Mouse (Mus musculus): ENCODE data around the gene Kcnn1. TPM values are rescaled to one million over a fixed set of nuclear protein-coding genes. Genes with fewer than 3 reads are reported as not detected.
A peak's percentile ranks its signal among the peaks of the same experiment; 100 is the strongest.
"Not testable (repeated sequence)": the region's sequence is repeated elsewhere in the genome, so short reads cannot be mapped to it uniquely, and the experiment has no call there.

The Kcnn1 gene
- polyA plus RNA-seq, 1 experiment from 2014 or later, result 1.6 TPM

DNA sequence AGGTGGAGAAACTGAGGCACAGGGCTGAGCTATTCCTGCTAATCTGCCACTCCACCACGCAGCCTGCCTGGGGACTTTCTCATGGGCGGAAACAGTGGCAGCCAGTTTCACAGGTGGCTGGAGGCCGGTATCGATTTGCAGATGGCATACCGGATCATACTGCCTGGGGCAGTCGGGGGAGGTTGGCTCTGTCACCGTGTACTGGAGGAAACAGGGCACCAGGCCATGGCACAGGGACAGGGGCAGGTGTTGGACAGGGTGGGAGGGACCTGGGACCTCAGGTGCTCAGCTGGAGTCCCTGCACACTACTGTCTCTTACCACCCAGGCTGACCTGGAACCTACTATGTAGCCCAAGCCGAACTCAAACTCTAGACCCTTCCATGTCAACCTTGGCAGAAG, 37.2 kb downstream of the Kcnn1 start:
- Histone ChIP-seq H3K36me3 (ENCODE audit: control insufficient read depth, insufficient read depth, low read length) (no peaks in the 10 kb centered on the region), H3K9ac (ENCODE audit: low read length) (no peak overlapping the region), H3K27ac (ENCODE audit: low read depth) (no peak overlapping the region), H3K4me2 (ENCODE audit: low read length) (no peak overlapping the region), H3K9me3 (ENCODE audit: control insufficient read depth, low read length) (no peaks in the 10 kb centered on the region), H3K27me3 (replicated peaks; ENCODE audit: control insufficient read depth, insufficient read depth, low read length) (0 out of 2 replicates have a peak, but pooled peaks cover 2% of the 10 kb centered on the region), H3K4me3 (ENCODE audit: low read depth, low read length) (no peak overlapping the region), H3K4me1 (replicated peaks; ENCODE audit: control insufficient read depth, insufficient read depth, low read length) (no peaks in the 10 kb centered on the region)
- 85% methylated on average over 8 of the region's 8 CpGs for WGBS
- ATAC-seq (replicated peaks; ENCODE audit: low FRiP score, low TSS enrichment, low read depth), result no peak
- DNase-seq (ENCODE audit: low spot score), result no peak

DNA sequence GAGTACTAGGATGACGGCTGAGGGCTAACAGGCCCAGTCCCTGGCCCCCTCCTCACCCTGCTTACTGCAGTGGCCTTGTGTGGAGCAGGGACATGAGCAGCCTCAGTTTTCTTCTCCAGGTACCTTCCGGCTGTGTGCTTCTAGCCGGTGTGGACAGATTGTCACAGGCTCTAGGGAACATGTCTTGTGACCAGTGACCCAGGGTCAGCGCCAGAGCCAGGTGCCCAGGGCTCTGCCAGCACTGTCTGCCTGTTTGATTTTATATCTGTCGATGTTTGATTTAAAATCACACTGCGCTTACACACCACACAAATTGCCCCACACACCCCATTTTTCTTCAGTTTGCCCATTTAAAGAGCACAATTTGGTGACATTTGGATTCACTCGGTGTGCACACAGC, 39.3 kb downstream of the Kcnn1 start:
- 82% methylated on average over 7 of the region's 7 CpGs for WGBS
- Histone ChIP-seq H3K36me3 (ENCODE audit: control insufficient read depth, insufficient read depth, low read length) (no peaks in the 10 kb centered on the region), H3K4me3 (ENCODE audit: low read depth, low read length) (no peak overlapping the region), H3K27ac (ENCODE audit: low read depth) (no peak overlapping the region), H3K4me2 (ENCODE audit: low read length) (no peak overlapping the region), H3K9me3 (ENCODE audit: control insufficient read depth, low read length) (no peaks in the 10 kb centered on the region), H3K4me1 (replicated peaks; ENCODE audit: control insufficient read depth, insufficient read depth, low read length) (0 out of 2 replicates have a peak, but pooled peaks cover 4% of the 10 kb centered on the region), H3K9ac (ENCODE audit: low read length) (no peak overlapping the region), H3K27me3 (replicated peaks; ENCODE audit: control insufficient read depth, insufficient read depth, low read length) (0 out of 2 replicates have a peak, but pooled peaks cover 6% of the 10 kb centered on the region)
- DNase-seq (ENCODE audit: low spot score) (no peak), ATAC-seq (replicated peaks; ENCODE audit: low FRiP score, low TSS enrichment, low read depth) (no peak)

DNA sequence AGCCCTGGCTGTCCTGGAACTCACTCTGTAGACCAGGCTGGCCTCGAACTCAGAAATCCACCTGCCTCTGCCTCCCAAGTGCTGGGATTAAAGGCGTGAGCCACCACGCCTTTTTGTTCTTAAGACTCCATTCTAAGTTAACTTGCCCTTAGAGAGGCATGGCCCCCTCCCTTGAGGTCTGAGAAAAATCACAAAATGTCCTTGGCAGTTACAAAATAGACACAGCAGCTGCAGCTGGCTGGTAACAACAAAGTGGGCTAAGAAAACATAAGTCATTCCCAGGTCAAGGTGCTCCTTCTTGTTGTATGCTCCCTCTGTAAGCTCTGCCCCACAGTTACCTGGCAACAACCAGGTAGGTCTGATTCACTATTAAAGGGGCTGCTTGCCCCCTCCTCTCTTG, 40.5 kb downstream of the Kcnn1 start:
- 86% methylated on average over 3 of the region's 3 CpGs for WGBS
- H3K27ac ChIP-seq (ENCODE audit: low read depth); H3K4me1 ChIP-seq (replicated peaks; ENCODE audit: control insufficient read depth, insufficient read depth, low read length); H3K9ac ChIP-seq (ENCODE audit: low read length); H3K27me3 ChIP-seq (replicated peaks; ENCODE audit: control insufficient read depth, insufficient read depth, low read length); ATAC-seq (replicated peaks; ENCODE audit: low FRiP score, low TSS enrichment, low read depth); H3K9me3 ChIP-seq (ENCODE audit: control insufficient read depth, low read length); H3K4me3 ChIP-seq (ENCODE audit: low read depth, low read length); H3K36me3 ChIP-seq (ENCODE audit: control insufficient read depth, insufficient read depth, low read length); DNase-seq (ENCODE audit: low spot score); H3K4me2 ChIP-seq (ENCODE audit: low read length): not testable (repeated sequence)

DNA sequence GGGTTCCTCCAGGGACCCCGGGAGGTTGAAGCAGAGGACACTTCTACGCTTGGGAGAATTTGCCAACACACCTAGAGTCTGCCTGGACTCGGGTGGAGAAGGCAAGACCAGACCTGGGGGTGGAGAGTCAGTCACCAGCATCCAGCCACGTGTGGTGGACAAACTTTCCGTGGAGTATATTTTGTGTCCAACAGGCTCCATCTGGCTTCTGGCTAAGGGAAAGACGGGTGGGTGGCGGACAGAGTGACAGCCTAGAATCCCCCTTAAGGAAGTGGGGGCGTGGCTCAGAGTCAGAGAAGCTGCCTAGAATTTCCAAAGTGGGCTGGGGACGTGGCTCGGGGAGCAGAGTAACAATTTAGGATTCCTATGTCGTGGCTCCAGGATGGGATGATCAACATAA, 41.1 kb downstream of the Kcnn1 start:
- Histone ChIP-seq H3K9me3 (ENCODE audit: control insufficient read depth, low read length) (no peaks in the 10 kb centered on the region), H3K4me3 (ENCODE audit: low read depth, low read length) (no peak overlapping the region), H3K4me1 (replicated peaks; ENCODE audit: control insufficient read depth, insufficient read depth, low read length) (0 out of 2 replicates have a peak, but pooled peaks cover 4% of the 10 kb centered on the region), H3K27me3 (replicated peaks; ENCODE audit: control insufficient read depth, insufficient read depth, low read length) (peaks cover 13% of the 10 kb centered on the region; the same call in 1 of the 2 replicates), H3K36me3 (ENCODE audit: control insufficient read depth, insufficient read depth, low read length) (no peaks in the 10 kb centered on the region), H3K27ac (ENCODE audit: low read depth) (no peak overlapping the region), H3K9ac (ENCODE audit: low read length) (no peak overlapping the region), H3K4me2 (ENCODE audit: low read length) (no peak overlapping the region)
- ATAC-seq (replicated peaks; ENCODE audit: low FRiP score, low TSS enrichment, low read depth), result 0 out of 2 replicates have a peak, but pooled peaks have one; percentile 19
- no peak for DNase-seq (ENCODE audit: low spot score)
- 46% methylated on average over 11 of the region's 11 CpGs for WGBS

DNA sequence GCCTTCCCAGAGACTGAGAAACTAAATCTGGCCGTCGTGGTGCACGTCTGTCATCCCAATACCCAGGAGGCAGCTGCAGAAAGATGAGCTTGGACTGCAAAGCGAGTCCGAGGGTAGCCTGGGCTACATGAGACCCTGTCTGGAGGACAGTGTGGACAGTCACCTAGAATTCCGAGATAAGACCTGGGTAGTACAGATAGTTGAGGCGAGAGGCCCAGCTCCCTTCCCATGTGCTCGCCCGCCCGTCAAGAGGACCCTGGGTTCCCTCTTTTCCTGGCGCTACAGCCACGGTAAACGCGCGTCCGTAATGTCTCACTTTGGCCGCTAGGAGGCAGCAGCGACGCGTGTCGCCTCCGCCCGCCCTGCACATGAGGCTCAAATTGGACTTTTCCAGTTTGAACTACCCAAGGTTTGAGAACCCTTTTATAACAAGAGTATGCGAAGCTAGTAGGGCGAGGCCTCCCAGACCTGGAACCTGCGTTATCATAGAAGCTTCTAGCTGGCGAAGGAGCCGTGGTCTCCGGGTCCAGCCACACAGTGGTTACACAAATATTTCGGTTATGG, 41.6 kb downstream of the Kcnn1 start:
- 17% methylated on average over 30 of the region's 30 CpGs for WGBS

DNA sequence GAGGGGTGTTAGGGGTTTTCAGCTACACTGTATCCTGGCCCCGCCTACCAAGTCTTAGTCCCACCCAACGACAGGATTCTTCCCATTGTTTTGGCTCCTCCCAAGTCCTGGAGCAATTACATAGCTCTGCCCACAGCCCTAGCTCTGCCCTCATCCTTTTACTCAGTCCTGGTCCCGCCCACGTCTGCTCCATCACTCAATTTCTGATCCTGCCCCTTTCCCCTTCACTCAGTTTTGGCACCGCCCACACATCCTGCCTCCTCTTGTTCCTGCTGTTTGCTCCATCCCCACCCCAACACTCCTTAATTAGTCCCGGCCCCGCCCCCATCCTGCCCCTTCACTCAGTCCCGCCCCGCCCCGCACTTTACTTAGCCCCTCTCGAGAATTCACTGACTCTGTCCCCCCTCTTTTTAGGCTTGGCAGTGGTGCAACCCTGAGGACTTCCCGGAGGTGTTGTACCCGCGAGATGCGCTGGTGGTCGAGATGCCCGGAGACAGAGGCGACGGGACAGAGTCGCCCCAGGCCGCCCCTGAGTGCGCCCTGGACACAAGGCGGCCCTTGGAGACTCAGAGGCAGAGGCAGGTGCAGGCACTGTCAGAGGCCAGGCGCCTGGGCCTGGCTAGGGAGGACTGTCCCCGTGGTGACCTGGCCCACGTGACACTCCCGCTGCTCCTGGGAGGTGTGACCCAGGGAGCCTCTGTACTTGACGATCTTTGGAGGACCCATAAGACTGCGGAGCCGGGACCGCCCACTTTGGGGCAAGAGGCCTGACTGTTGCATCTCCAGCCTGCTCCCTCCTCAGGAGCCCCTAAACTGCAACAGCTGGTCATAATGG, 42.7 kb downstream of the Kcnn1 start:
- DNase-seq (ENCODE audit: low spot score), result peak; percentile 65
- Histone ChIP-seq H3K9me3 (ENCODE audit: control insufficient read depth, low read length) (no peaks in the 10 kb centered on the region), H3K9ac (ENCODE audit: low read length) (no peak overlapping the region), H3K4me2 (ENCODE audit: low read length) (peak overlapping the region; percentile 22; the same call in 1 of the 2 replicates), H3K4me3 (ENCODE audit: low read depth, low read length) (no peak overlapping the region), H3K4me1 (replicated peaks; ENCODE audit: control insufficient read depth, insufficient read depth, low read length) (0 out of 2 replicates have a peak, but pooled peaks cover 4% of the 10 kb centered on the region), H3K36me3 (ENCODE audit: control insufficient read depth, insufficient read depth, low read length) (no peaks in the 10 kb centered on the region), H3K27me3 (replicated peaks; ENCODE audit: control insufficient read depth, insufficient read depth, low read length) (peaks cover 27% of the 10 kb centered on the region), H3K27ac (ENCODE audit: low read depth) (no peak overlapping the region)
- ATAC-seq (replicated peaks; ENCODE audit: low FRiP score, low TSS enrichment, low read depth), result peak; percentile 73
- WGBS, result 2% methylated on average over 31 of the region's 31 CpGs

More for the DNA sequence above, 41.6 kb downstream of the Kcnn1 start:
- H3K4me3 ChIP-seq (ENCODE audit: low read depth, low read length), result no peak overlapping the region
- H3K9me3 ChIP-seq (ENCODE audit: control insufficient read depth, low read length), result no peaks in the 10 kb centered on the region
- no peaks in the 10 kb centered on the region for H3K36me3 ChIP-seq (ENCODE audit: control insufficient read depth, insufficient read depth, low read length)
- DNase-seq (ENCODE audit: low spot score) (peak; percentile 85), ATAC-seq (replicated peaks; ENCODE audit: low FRiP score, low TSS enrichment, low read depth) (peak; percentile 10; the same call in 1 of the 2 replicates)
- no peak overlapping the region for H3K9ac ChIP-seq (ENCODE audit: low read length)
- H3K4me1 ChIP-seq (replicated peaks; ENCODE audit: control insufficient read depth, insufficient read depth, low read length), result 0 out of 2 replicates have a peak, but pooled peaks cover 4% of the 10 kb centered on the region
- peaks cover 18% of the 10 kb centered on the region; the same call in 1 of the 2 replicates for H3K27me3 ChIP-seq (replicated peaks; ENCODE audit: control insufficient read depth, insufficient read depth, low read length)
- H3K27ac ChIP-seq (ENCODE audit: low read depth), result no peak overlapping the region
- no peak overlapping the region for H3K4me2 ChIP-seq (ENCODE audit: low read length)

DNA sequence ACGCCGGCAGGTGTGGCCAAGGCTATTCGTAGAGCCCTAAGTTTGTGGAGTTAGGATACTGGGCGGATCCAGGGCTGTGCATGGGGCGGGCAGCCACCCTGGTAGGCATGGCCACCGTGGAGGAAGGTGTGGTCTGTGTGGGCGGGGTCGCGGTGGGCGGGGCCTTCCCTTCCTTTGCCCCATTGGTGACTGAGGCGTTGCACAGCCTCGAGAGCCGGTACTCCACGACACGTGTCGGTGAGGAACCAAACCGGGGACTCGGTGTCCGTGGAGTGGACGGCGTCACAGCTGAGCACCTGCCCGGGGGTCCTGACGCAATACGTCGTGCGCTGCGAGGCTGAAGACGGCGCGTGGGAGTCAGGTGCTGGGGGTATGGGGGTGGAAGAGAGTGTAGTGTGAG, 46.4 kb downstream of the Kcnn1 start:
- ATAC-seq (replicated peaks; ENCODE audit: low FRiP score, low TSS enrichment, low read depth) (peak; percentile 29; the same call in 1 of the 2 replicates), DNase-seq (ENCODE audit: low spot score) (peak; percentile 66)
- Histone ChIP-seq H3K9ac (ENCODE audit: low read length) (no peak overlapping the region), H3K36me3 (ENCODE audit: control insufficient read depth, insufficient read depth, low read length) (no peaks in the 10 kb centered on the region), H3K4me2 (ENCODE audit: low read length) (peak overlapping the region; percentile 36), H3K9me3 (ENCODE audit: control insufficient read depth, low read length) (no peaks in the 10 kb centered on the region), H3K27ac (ENCODE audit: low read depth) (no peak overlapping the region), H3K4me3 (ENCODE audit: low read depth, low read length) (no peak overlapping the region), H3K27me3 (replicated peaks; ENCODE audit: control insufficient read depth, insufficient read depth, low read length) (peaks cover 32% of the 10 kb centered on the region), H3K4me1 (replicated peaks; ENCODE audit: control insufficient read depth, insufficient read depth, low read length) (0 out of 2 replicates have a peak, but pooled peaks cover 4% of the 10 kb centered on the region)
- WGBS, result 10% methylated on average over 30 of the region's 30 CpGs

DNA sequence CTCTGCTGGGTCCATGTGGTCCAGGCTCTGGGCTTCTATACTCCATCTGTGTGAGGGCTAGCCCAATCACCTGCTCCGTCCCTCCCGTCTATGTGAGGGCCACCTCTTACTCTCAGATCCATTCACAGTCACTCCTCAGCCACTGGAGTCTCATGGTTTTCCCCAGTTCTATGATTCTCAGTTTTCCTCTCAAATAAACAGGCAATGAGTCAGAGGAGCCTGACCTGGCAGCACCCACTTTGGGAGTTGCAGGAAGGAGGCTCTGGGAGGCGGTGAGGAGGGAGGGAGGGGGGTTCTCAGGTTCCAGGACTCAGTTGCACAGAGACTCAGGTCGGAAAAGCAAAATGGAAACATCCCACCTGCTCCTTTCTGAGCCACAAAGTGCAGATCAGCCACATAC, 50.2 kb downstream of the Kcnn1 start:
- DNase-seq (ENCODE audit: low spot score), result no peak
- H3K9ac ChIP-seq (ENCODE audit: low read length), result no peak overlapping the region
- H3K4me1 ChIP-seq (replicated peaks; ENCODE audit: control insufficient read depth, insufficient read depth, low read length), result no peaks in the 10 kb centered on the region
- no peak overlapping the region for H3K27ac ChIP-seq (ENCODE audit: low read depth)
- no peak overlapping the region for H3K4me2 ChIP-seq (ENCODE audit: low read length)
- no peaks in the 10 kb centered on the region for H3K36me3 ChIP-seq (ENCODE audit: control insufficient read depth, insufficient read depth, low read length)
- H3K4me3 ChIP-seq (ENCODE audit: low read depth, low read length), result no peak overlapping the region
- no peaks in the 10 kb centered on the region for H3K9me3 ChIP-seq (ENCODE audit: control insufficient read depth, low read length)
- 43% methylated on average over 4 of the region's 4 CpGs for WGBS
- H3K27me3 ChIP-seq (replicated peaks; ENCODE audit: control insufficient read depth, insufficient read depth, low read length), result peaks cover 26% of the 10 kb centered on the region
- no peak for ATAC-seq (replicated peaks; ENCODE audit: low FRiP score, low TSS enrichment, low read depth)

Data from intestine, embryonic 14.5 days (tissue).